Mouse (Mus musculus) kidney, embryonic 14.5 days (tissue): ENCODE results near the gene Tmcc2. TPM values are rescaled to one million over a fixed set of nuclear protein-coding genes. Genes with fewer than 3 reads are reported as not detected.

Experiments
- ATAC-seq: fragments of 200-750 bp; cut with Nextera tagmentation; 2 replicates; pipeline ENCODE4 v1.8.0; 2017; ENCODE audit warnings: moderate number of reproducible peaks, mild to moderate bottlenecking, moderate TSS enrichment, moderate library complexity; ENCODE audit not compliant: low FRiP score, low TSS enrichment
- H3K27ac ChIP-seq: fragments of 300-500 bp; sonication (generic); 2 replicates; pipeline ENCODE4 v1.5.1; 2014; ENCODE audit warnings: low read depth, mild to moderate bottlenecking, low read length, moderate library complexity, mixed read lengths
- H3K27me3 ChIP-seq: fragments of 300-500 bp; sonication (generic); 2 replicates; pipeline ENCODE4 v1.6.1; 2014; ENCODE audit warnings: mild to moderate bottlenecking, low read length; ENCODE audit not compliant: control insufficient read depth, insufficient read depth
- H3K36me3 ChIP-seq: fragments of 300-500 bp; sonication (generic); 2 replicates; pipeline ENCODE4 v1.6.1; 2014; ENCODE audit warnings: low read length, mixed read lengths; ENCODE audit not compliant: control insufficient read depth, insufficient read depth
- H3K4me1 ChIP-seq: fragments of 300-500 bp; sonication (generic); 2 replicates; pipeline ENCODE4 v1.6.1; 2014; ENCODE audit warnings: low read length, mixed read lengths; ENCODE audit not compliant: control insufficient read depth, insufficient read depth
- H3K4me2 ChIP-seq: fragments of 300-500 bp; sonication (generic); replicated peaks from 2 replicates; pipeline ENCODE4 v1.6.1; 2014; ENCODE audit warnings: low read depth, mild to moderate bottlenecking, low read length
- H3K4me3 ChIP-seq: fragments of 300-500 bp; sonication (generic); 2 replicates; pipeline ENCODE4 v1.5.1; 2014; ENCODE audit warnings: mild to moderate bottlenecking, low read length
- H3K9ac ChIP-seq: fragments of 300-500 bp; sonication (generic); 2 replicates; pipeline ENCODE4 v1.6.1; 2014; ENCODE audit warnings: low read depth, mild to moderate bottlenecking, low read length, moderate library complexity
- H3K9me3 ChIP-seq: fragments of 300-500 bp; sonication (generic); 2 replicates; pipeline ENCODE4 v1.6.1; 2016; ENCODE audit warnings: low read length; ENCODE audit not compliant: control insufficient read depth
- WGBS: fragments of 180-500 bp; shearing (Covaris S2); extraction: QIAGEN DNeasy Blood & Tissue Kit; methylation state at CpG from one replicate; pipeline ENCODE4 v1.1.7; 2014; 5-methylcytosine and 5-hydroxymethylcytosine counted together
- polyA plus RNA-seq: library from polyadenylated mRNA; unstranded; fragments of >200 nt; fragmentation: Nextera tagmentation; extraction: Ambion mirVana; gene quantifications from 2 replicates; pipeline ENCODE4 v1.2.1, GENCODE M21; 2014

The Tmcc2 gene
- polyA plus RNA-seq, 1 experiment from 2014 or later = 6.2 TPM

GRCm38 (mm10) chr1:132311174-132311859, 79.8 kb downstream of the Tmcc2 start:
- no peak overlapping the region for H3K4me2 ChIP-seq
- WGBS = 45% methylated on average over 10 of the region's 10 CpGs
- H3K27ac ChIP-seq = no peak overlapping the region
- H3K4me3 ChIP-seq = no peak overlapping the region
- no peak for ATAC-seq
- H3K4me1 ChIP-seq = 0 out of 2 replicates have a peak, but pooled peaks cover 11% of the 10 kb centered on the region
- no peak overlapping the region for H3K9ac ChIP-seq
- no peaks in the 10 kb centered on the region for H3K36me3 ChIP-seq
- H3K27me3 ChIP-seq = peaks cover 11% of the 10 kb centered on the region
- H3K9me3 ChIP-seq = no peaks in the 10 kb centered on the region

- WGBS = 60% methylated on average over 7 of the region's 7 CpGs
- no peak overlapping the region for H3K27ac ChIP-seq
- peaks cover 11% of the 10 kb centered on the region for H3K27me3 ChIP-seq
- H3K36me3 ChIP-seq = no peaks in the 10 kb centered on the region
- H3K4me1 ChIP-seq = 0 out of 2 replicates have a peak, but pooled peaks cover 11% of the 10 kb centered on the region
- no peak overlapping the region for H3K9ac ChIP-seq
- no peak overlapping the region for H3K4me2 ChIP-seq
- no peak overlapping the region for H3K4me3 ChIP-seq
- no peak for ATAC-seq
- no peaks in the 10 kb centered on the region for H3K9me3 ChIP-seq
Observed at GRCm38 (mm10) chr1:132310754-132311153, 80.3 kb downstream of the Tmcc2 start.

GRCm38 (mm10) chr1:132308674-132309073, 82.4 kb downstream of the Tmcc2 start:
- Histone ChIP-seq H3K9me3 (no peaks in the 10 kb centered on the region), H3K27ac (no peak overlapping the region), H3K4me1 (0 out of 2 replicates have a peak, but pooled peaks cover 11% of the 10 kb centered on the region), H3K4me3 (no peak overlapping the region), H3K36me3 (no peaks in the 10 kb centered on the region), H3K4me2 (no peak overlapping the region), H3K9ac (no peak overlapping the region), H3K27me3 (no peaks in the 10 kb centered on the region)
- WGBS = 88% methylated on average over 7 of the region's 7 CpGs
- no peak for ATAC-seq

GRCm38 (mm10) chr1:132307962-132308361, 83.1 kb downstream of the Tmcc2 start:
- H3K27me3 ChIP-seq = no peaks in the 10 kb centered on the region
- H3K4me2 ChIP-seq = no peak overlapping the region
- no peak for ATAC-seq
- H3K9me3 ChIP-seq = no peaks in the 10 kb centered on the region
- H3K27ac ChIP-seq = no peak overlapping the region
- WGBS = 88% methylated on average over 6 of the region's 6 CpGs
- no peaks in the 10 kb centered on the region for H3K36me3 ChIP-seq
- H3K9ac ChIP-seq = no peak overlapping the region
- H3K4me1 ChIP-seq = 0 out of 2 replicates have a peak, but pooled peaks cover 11% of the 10 kb centered on the region
- no peak overlapping the region for H3K4me3 ChIP-seq

GRCm38 (mm10) chr1:132306808-132307207, 84.3 kb downstream of the Tmcc2 start:
- no peak; the same call in 1 of the 2 replicates for ATAC-seq
- WGBS = 22% methylated on average over 4 of the region's 4 CpGs
- H3K27ac ChIP-seq = no peak overlapping the region
- no peak overlapping the region for H3K4me2 ChIP-seq
- 0 out of 2 replicates have a peak, but pooled peaks cover 7% of the 10 kb centered on the region for H3K4me1 ChIP-seq
- H3K4me3 ChIP-seq = no peak overlapping the region
- no peak overlapping the region for H3K9ac ChIP-seq
- H3K36me3 ChIP-seq = no peaks in the 10 kb centered on the region
- H3K27me3 ChIP-seq = peaks cover 1% of the 10 kb centered on the region; the same call in 1 of the 2 replicates
- H3K9me3 ChIP-seq = no peaks in the 10 kb centered on the region

Other genes with a start within 250 kb of the Tmcc2 start
- gene Lemd1, start 199.8 kb downstream of the Tmcc2 start, polyA plus RNA-seq = 0.37 TPM in 1 of 2 replicates, not detected in the other
- 0.05 and 0.09 TPM in 2 replicates for gene AC124108.1, start 199.8 kb downstream of the Tmcc2 start, polyA plus RNA-seq
- gene Gm10188, start 161.5 kb downstream of the Tmcc2 start, polyA plus RNA-seq = not detected in 2 replicates
- gene Klhdc8a, start 92.7 kb downstream of the Tmcc2 start, polyA plus RNA-seq = 1.3 and 1.4 TPM in 2 replicates
- gene Nuak2, start 75.2 kb downstream of the Tmcc2 start, polyA plus RNA-seq = 1.4 and 2.3 TPM in 2 replicates
- gene Dstyk, start 26.3 kb upstream of the Tmcc2 start, polyA plus RNA-seq = 14.9 and 22.1 TPM in 2 replicates
- 27.9 and 47.3 TPM in 2 replicates for gene Rbbp5, start 86.1 kb upstream of the Tmcc2 start, polyA plus RNA-seq
- gene Tmem81, start 114.9 kb upstream of the Tmcc2 start, polyA plus RNA-seq = 1.1 and 2.1 TPM in 2 replicates
- gene Cntn2, start 152.0 kb upstream of the Tmcc2 start, polyA plus RNA-seq = 0.26 and 0.32 TPM in 2 replicates